Mouse (Mus musculus): ENCODE measurements around the gene Psd.

Gene Psd

GRCm38 (mm10) chr19:46326756-46327305, at the start of gene Psd:
Gene Psd (minus strand): TSS chr19:46327156.
- in situ Hi-C loops (cut with MboI; ENCODE audit: unreplicated experiment in 2 of 2): no loop called here

DNA sequence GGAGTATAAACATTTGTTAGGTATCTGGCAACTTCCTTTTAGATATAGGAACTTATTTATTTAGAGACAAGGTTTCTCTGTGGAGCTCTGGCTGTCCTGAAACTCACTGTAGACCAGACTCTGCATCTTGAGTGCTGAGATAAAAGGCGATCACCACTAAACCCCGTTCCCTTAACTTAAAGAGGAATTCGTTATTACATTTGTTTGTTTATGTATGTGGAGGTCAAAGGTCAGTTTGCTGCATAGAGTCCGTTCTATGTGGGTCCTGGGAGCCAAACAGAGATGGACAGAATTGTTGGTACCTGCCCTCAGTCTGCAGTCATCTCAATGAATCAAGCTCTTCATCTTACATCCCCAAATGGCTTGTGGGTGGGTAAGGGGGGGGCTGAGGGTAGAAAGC, 48.9 kb upstream of the Psd start:
- in situ Hi-C loops (cut with MboI; ENCODE audit: unreplicated experiment in 2 of 2): no loop called here

DNA sequence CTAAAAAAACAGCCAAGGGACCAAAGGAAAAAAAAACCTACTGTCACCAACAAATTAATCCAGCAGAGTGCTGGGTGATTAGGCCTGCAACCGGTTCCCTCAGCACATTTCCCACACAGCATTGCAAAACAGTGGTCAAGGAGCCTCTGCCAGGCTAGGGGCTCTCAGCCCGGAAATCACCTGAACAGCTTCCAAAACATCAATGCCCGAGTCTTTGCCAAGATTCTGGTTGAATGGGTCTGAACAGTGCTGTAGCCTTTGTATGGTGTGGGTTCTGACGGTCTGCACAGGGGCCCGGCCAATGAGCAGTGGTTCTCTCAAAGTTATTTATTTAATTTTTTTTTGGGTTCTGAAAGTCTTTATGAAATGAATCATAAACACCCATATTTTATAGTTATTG, 48.5 kb upstream of the Psd start:
- in situ Hi-C loops (cut with MboI; ENCODE audit: unreplicated experiment in 2 of 2): no loop called here

- in situ Hi-C loops (cut with MboI; ENCODE audit: unreplicated experiment in 2 of 2): no loop called here
Observed at GRCm38 (mm10) chr19:46374477-46375088, 47.6 kb upstream of the Psd start.

DNA sequence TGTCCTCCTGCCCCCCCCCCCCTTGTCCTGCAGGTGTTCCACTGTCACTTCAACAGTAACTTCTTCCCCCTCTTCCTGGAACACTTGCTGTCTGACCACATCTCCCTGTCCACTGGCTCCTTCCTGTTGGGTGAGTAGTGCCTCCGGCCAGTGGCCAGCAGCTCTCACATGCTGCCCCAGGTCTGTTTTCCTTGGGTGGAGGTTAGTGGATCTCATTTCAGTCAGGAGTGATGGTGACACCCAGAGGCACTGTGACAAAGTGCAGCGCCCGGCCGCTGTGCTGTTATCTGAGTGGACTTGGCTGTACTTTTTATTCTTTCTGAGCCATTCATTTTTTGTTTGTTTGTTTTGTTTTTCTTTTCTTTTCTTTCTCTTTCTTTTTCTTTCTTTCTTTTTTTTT, 42.2 kb upstream of the Psd start:
- in situ Hi-C loops (cut with MboI; ENCODE audit: unreplicated experiment in 2 of 2): no loop called here

DNA sequence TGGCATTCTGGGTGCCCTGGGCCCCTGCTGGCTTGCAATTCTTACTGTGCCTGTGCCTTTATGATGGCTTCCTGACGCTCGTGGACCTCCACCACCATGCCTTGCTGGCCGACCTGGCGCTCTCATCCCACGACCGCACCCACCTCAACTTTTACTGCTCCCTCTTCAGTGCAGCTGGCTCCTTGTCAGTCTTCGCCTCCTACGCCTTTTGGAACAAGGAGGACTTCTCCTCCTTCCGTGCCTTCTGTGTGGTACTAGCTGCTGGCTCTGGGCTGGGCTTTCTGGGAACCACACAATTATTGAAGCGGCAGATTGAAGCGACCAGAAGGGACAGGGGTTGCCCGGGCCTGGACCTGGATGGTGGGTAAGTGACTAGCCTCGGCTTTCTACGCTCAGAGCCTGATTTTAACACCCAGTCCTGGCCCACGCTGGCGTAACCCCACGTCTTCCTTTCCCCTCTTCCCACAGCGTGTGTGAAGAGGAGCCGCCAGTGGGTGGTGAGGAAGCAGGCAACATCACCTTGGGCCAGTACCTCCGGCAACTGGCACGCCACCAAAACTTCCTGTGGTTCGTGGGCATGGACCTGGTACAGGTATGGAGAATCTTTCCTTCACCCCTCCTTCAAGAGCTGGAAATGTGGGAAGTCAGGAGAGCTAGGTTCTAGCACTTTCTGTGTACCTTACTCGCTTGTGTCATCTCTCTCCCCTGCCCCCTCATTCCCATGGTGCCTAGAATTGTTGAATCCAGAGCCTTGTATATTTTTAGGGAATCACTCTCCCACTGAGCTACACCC, 41.0 kb upstream of the Psd start:
- in situ Hi-C loops (cut with MboI; ENCODE audit: unreplicated experiment in 2 of 2): no loop called here

- in situ Hi-C loops (cut with MboI; ENCODE audit: unreplicated experiment in 2 of 2): no loop called here
Observed at GRCm38 (mm10) chr19:46363294-46364009, 36.5 kb upstream of the Psd start.

GRCm38 (mm10) chr19:46362104-46362503, 35.1 kb upstream of the Psd start:
- in situ Hi-C loops (cut with MboI; ENCODE audit: unreplicated experiment in 2 of 2): no loop called here

- in situ Hi-C loops (cut with MboI; ENCODE audit: unreplicated experiment in 2 of 2): no loop called here
Observed at GRCm38 (mm10) chr19:46358381-46358780, 31.4 kb upstream of the Psd start.

DNA sequence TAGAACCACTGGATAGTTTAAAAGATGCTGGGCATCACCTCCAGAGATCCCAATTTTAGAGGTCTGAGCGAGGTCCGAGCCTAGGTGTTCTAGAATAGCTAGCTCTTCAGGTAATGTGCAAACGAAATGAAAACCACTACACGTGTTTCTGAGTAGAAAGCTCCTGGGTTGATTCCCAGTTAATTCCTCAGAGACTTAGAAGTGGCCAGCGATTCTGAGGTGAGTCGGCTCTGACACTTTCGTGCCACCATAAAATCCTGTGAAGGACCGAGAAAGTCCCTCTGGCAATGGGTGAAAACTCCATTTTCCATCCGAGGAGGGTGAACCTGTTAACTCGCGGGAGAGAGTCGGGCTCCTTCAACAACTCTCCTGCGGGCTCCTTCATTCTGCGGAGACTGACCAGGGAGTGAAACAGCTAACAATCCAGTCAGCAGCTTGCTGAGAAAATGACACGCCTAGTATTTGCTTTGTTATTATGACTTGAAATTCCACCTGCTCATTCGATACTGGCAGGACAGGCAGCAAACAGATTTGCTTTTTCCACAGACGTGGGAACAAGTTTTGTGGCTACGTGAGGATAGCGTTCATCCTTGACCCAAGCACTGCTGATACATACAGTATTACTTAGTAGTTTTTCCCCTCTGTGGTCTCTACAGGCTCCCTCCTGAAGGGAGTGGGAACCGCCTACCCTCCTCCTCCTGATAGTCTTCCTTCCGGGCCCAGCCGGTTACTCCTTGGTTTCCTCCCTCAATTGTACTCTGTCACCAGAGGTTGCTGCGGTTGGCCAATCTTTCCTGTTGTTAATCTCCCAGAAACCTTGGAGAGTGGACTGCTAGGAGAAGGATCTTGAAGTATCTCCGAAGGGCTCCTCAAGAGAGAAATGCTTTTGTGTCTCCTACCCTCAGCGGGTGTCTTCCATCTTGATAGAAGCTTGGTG, 30.7 kb upstream of the Psd start:
- in situ Hi-C loops (cut with MboI; ENCODE audit: unreplicated experiment in 2 of 2): no loop called here

DNA sequence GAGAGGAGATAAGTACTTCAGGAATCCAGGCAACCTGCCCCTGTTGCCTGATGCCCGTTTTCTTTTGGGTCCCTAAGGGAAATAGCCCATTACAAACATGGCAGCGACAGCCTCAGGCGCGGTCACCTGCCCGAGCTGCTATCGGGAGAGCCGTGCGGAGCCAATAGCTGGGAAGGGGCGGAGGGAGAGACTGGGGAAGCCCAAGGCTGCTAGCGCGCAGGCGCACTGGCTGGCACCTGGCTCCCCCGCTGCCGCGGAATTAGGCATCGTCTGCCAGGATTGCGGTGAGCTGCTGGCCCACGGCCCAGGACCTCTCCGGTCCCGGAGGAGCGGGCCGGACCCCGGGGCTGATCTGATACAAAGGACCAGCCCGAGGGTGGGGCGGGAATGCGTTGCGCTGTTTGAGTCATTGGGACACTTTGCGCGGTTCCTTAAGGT, 29.8 kb upstream of the Psd start:
- in situ Hi-C loops (cut with MboI; ENCODE audit: unreplicated experiment in 2 of 2): no loop called here

- in situ Hi-C loops (cut with MboI; ENCODE audit: unreplicated experiment in 2 of 2): no loop called here
Observed at GRCm38 (mm10) chr19:46350168-46350932, 23.4 kb upstream of the Psd start, which contains the start of gene 2310034G01Rik. Gene 2310034G01Rik (minus strand): TSS chr19:46350302.

DNA sequence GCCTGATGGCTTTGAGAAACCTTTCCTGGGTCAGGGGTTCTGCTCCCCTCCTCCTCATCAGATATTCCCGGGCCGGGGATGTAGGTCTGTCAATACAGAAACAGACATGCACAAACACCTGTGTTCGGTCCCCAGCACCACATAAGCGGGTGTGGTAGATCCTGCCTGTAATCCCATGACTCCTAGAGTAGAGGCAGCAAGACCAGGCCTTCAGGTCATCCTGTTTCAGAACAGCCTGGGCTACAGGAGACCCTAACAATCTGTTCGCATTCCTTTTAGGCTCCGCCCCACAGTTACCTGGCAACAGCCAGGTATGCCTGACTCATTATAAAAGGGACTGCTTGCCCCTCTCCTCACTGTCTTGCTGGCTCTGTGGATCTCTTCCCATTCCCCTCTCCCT, 22.6 kb upstream of the Psd start:
- in situ Hi-C loops (cut with MboI; ENCODE audit: unreplicated experiment in 2 of 2): no loop called here

GRCm38 (mm10) chr19:46348761-46349458, 22.0 kb upstream of the Psd start:
- in situ Hi-C loops (cut with MboI; ENCODE audit: unreplicated experiment in 2 of 2): no loop called here

DNA sequence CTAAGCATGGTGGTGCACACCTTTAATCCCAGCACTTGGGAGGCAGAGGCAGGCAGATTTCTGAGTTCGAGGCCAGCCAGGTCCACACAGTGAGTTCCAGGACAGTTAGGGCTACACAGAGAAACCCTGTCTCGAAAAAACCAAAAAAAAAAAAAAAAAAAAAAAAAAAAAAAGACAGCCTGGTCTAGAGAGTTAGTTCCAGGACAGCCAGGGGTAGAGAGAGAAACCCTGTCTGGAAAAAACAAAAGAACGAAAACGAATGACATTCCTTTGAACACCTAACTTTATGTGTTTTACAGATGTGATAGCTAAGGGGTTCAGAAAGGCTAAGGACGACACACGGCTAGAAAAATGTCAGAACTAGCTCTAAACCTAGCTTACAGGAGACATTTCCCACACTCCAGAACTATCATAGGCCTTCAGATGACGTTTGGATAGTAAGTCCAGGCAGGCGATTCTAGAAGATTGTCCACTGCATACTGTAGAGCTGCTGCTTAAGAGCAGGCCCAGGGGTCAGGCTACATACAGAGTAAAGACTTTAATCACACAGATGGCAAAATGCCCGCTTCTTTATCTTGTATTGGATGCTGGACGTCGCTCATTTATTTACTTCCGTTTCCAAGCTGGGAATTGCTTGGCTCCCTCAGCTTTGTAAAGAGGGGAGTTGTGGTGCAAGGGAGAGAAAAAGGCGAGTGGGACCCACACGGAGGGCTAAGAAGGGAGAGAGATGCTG, 21.1 kb upstream of the Psd start:
- in situ Hi-C loops (cut with MboI; ENCODE audit: unreplicated experiment in 2 of 2): no loop called here

- in situ Hi-C loops (cut with MboI; ENCODE audit: unreplicated experiment in 2 of 2): no loop called here
Observed at GRCm38 (mm10) chr19:46347146-46347545, 20.2 kb upstream of the Psd start.

GRCm38 (mm10) chr19:46344710-46345419, 17.9 kb upstream of the Psd start:
- in situ Hi-C loops (cut with MboI; ENCODE audit: unreplicated experiment in 2 of 2): no loop called here

All from v-Abl transformed pro-B cells (cell line).